Mouse (Mus musculus): ENCODE measurements at regions not wholly inside any gene's neighbourhood (a gene's known extent, or its start where the extent isn't known, plus 50 kb on each side); places are given as distances from the start of the nearest gene placed in this dataset.

GRCm38 (mm10) chr7:34534241-34534640 is 122.3 kb downstream of the Kctd15 start:
- no peak overlapping the region for H3K27ac ChIP-seq (ENCODE audit: insufficient read depth, low read depth)
- no peak for DNase-seq (ENCODE audit: extremely low read depth)
- TF ChIP-seq TBP (conservative IDR thresholded peaks at IDR 0.05; ENCODE audit: low read depth, low read length): no peak
- TF ChIP-seq RAD21 (IDR thresholded peaks at IDR 0.05; ENCODE audit: low read depth, low read length): no peak
- no peak for TF ChIP-seq RCOR1 (conservative IDR thresholded peaks at IDR 0.05; ENCODE audit: low read depth, low read length)
- TF ChIP-seq POLR2AphosphoS2 (IDR thresholded peaks at IDR 0.05; ENCODE audit: low read depth, low read length): no peak
- no peak for TF ChIP-seq JUN (IDR thresholded peaks at IDR 0.05; ENCODE audit: insufficient read depth, low read depth, low read length)
- TF ChIP-seq UBTF (IDR thresholded peaks at IDR 0.05; ENCODE audit: low read depth, low read length): no peak
- no peak for TF ChIP-seq ELF1 (IDR thresholded peaks at IDR 0.05; ENCODE audit: low read depth, low read length)
- no peak for TF ChIP-seq SIN3A (IDR thresholded peaks at IDR 0.05; ENCODE audit: low read length)
- TF ChIP-seq EP300 (IDR thresholded peaks at IDR 0.05; ENCODE audit: low read length): no peak
- TF ChIP-seq HCFC1 (IDR thresholded peaks at IDR 0.05; ENCODE audit: low read depth, low read length): no peak
- no peak for TF ChIP-seq MEF2A (IDR thresholded peaks at IDR 0.05; ENCODE audit: borderline replicate concordance, low read depth, low read length)
- no peak for TF ChIP-seq ZKSCAN1 (IDR thresholded peaks at IDR 0.05; ENCODE audit: borderline replicate concordance, low read depth, low read length)
- no peak for TF ChIP-seq GABPA (IDR thresholded peaks at IDR 0.05; ENCODE audit: insufficient replicate concordance, low read depth, low read length)
- dilution Hi-C loops (cut with MboI; ENCODE audit: extremely low pct_ligation_motif_present, extremely low pct_unique_long_range_greater_than_20kb, low sequenced_read_pairs): no loop called here
- no peaks in the 10 kb centered on the region for H3K79me2 ChIP-seq (replicated peaks; ENCODE audit: control insufficient read depth, extremely low read depth, insufficient read depth, poor library complexity, severe bottlenecking)
- no peaks in the 10 kb centered on the region for H3K27me3 ChIP-seq (replicated peaks)
- no peak overlapping the region for H3K9ac ChIP-seq (ENCODE audit: insufficient read depth, low read depth)
- in situ Hi-C loops (cut with MboI; ENCODE audit: low pct_ligation_motif_present, low pct_unique_long_range_greater_than_20kb, low sequenced_read_pairs): no loop called here
- H3K4me2 ChIP-seq (ENCODE audit: insufficient read depth, low read depth, poor library complexity, severe bottlenecking): no peak overlapping the region
- H3K36me3 ChIP-seq (replicated peaks in 1 of 2; ENCODE audit: control insufficient read depth in 1 of 2, insufficient read depth in 1 of 2, low read length in 1 of 2): no peaks in the 10 kb centered on the region
- peaks cover 8 to 19% of the 10 kb centered on the region in 2 experiments for H3K4me1 ChIP-seq (ENCODE audit: control insufficient read depth in 1 of 2, insufficient read depth in 2 of 2)
- no peak overlapping the region for H3K4me3 ChIP-seq (replicated peaks in 1 of 3; ENCODE audit: low read depth in 2 of 3, low read length in 2 of 3, poor library complexity in 1 of 3)
- peaks cover 2% of the 10 kb centered on the region for H3K9me3 ChIP-seq (replicated peaks; ENCODE audit: low read length)

GRCm38 (mm10) chr7:34531639-34532038 is 124.9 kb downstream of the Kctd15 start:
- dilution Hi-C loops (cut with MboI; ENCODE audit: extremely low pct_ligation_motif_present, extremely low pct_unique_long_range_greater_than_20kb, low sequenced_read_pairs) (no loop called here), in situ Hi-C loops (cut with MboI; ENCODE audit: low pct_ligation_motif_present, low pct_unique_long_range_greater_than_20kb, low sequenced_read_pairs) (no loop called here)
- peak; percentile 63 for TF ChIP-seq MAFK (IDR thresholded peaks at IDR 0.05; ENCODE audit: insufficient replicate concordance, low read length)
- TF ChIP-seq HCFC1 (IDR thresholded peaks at IDR 0.05; ENCODE audit: low read depth, low read length): no peak
- no peak for TF ChIP-seq JUND (conservative IDR thresholded peaks at IDR 0.05; ENCODE audit: low read depth, low read length)
- no peak for TF ChIP-seq KAT2A (IDR thresholded peaks at IDR 0.05; ENCODE audit: insufficient replicate concordance, low read length)
- no peak for TF ChIP-seq RCOR1 (conservative IDR thresholded peaks at IDR 0.05; ENCODE audit: low read depth, low read length)
- TF ChIP-seq ZC3H11A (IDR thresholded peaks at IDR 0.05; ENCODE audit: low read depth, low read length): no peak
- no peak for TF ChIP-seq ELF1 (IDR thresholded peaks at IDR 0.05; ENCODE audit: low read depth, low read length)
- TF ChIP-seq UBTF (IDR thresholded peaks at IDR 0.05; ENCODE audit: low read depth, low read length): no peak
- TF ChIP-seq SMC3 (IDR thresholded peaks at IDR 0.05; ENCODE audit: low read depth, low read length): peak; percentile 27; the same call in 1 of the 2 replicates
- peak in 1 of 2 experiments; percentile 25; a peak in 1 of 4 replicates for TF ChIP-seq CTCF (conservative IDR thresholded peaks at IDR 0.05 in 1 of 2, IDR thresholded peaks at IDR 0.05 in 1 of 2; ENCODE audit: low read depth in 2 of 2, low read length in 2 of 2)
- TF ChIP-seq TBP (conservative IDR thresholded peaks at IDR 0.05; ENCODE audit: low read depth, low read length): no peak
- TF ChIP-seq NRF1 (IDR thresholded peaks at IDR 0.05; ENCODE audit: low read depth, low read length): no peak

More at GRCm38 (mm10) chr7:34531639-34532038, 124.9 kb downstream of the Kctd15 start:
- Histone ChIP-seq H3K79me2 (replicated peaks; ENCODE audit: control insufficient read depth, extremely low read depth, insufficient read depth, poor library complexity, severe bottlenecking) (no peaks in the 10 kb centered on the region), H3K4me1 (ENCODE audit: control insufficient read depth in 1 of 2, insufficient read depth in 2 of 2) (peaks cover 0 to 2% of the 10 kb centered on the region in 2 experiments; a peak in 2 of 4 replicates), H3K4me2 (ENCODE audit: insufficient read depth, low read depth, poor library complexity, severe bottlenecking) (no peak overlapping the region), H3K9me3 (replicated peaks; ENCODE audit: low read length) (peaks cover 2% of the 10 kb centered on the region), H3K36me3 (replicated peaks in 1 of 2; ENCODE audit: control insufficient read depth in 1 of 2, insufficient read depth in 1 of 2, low read length in 1 of 2) (no peaks in the 10 kb centered on the region), H3K9ac (ENCODE audit: insufficient read depth, low read depth) (no peak overlapping the region), H3K27me3 (replicated peaks) (no peaks in the 10 kb centered on the region), H3K4me3 (replicated peaks in 1 of 3; ENCODE audit: low read depth in 2 of 3, low read length in 2 of 3, poor library complexity in 1 of 3) (no peak overlapping the region), H3K27ac (ENCODE audit: insufficient read depth, low read depth) (no peak overlapping the region)
- DNase-seq (ENCODE audit: extremely low read depth): no peak

Measured in CH12.LX (cell line).